Mouse (Mus musculus): Measurements from ENCODE around the gene Cmbl. TPM values are rescaled to one million over a fixed set of nuclear protein-coding genes. Genes with fewer than 3 reads are reported as not detected.

The Cmbl gene
- total RNA-seq, 2 experiments from 2014 or later: 14.2 to 16.2 TPM

DNA sequence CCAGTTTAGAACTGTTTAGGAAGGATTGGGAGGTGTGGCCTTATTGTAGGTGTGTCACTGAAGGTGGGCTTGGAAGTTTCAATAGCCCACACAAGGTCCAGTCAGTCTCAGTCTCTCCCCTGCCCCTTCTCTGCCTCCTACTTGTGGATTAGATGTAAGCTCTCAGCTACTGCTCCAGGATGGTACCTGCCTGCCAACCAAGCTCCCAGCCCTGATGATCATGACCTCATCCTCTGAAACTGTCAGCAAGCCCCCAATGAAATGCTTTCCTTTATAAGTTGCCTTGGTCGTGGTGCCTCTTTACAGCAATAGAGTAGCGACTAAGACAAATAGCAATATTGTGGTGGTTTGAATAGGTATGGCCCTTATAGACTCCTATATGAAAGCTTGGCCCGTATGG lies 26.8 kb upstream of the Cmbl start:
- no peak for DNase-seq (ENCODE audit: low spot score in 2 of 2)
- intact Hi-C loops (cut with DNase I): no loop called here

GRCm38 (mm10) chr15:31539643-31540512 lies 25.3 kb upstream of the Cmbl start:
- DNase-seq (ENCODE audit: low spot score in 2 of 2): no peak
- intact Hi-C loops (cut with DNase I): no loop called here

DNA sequence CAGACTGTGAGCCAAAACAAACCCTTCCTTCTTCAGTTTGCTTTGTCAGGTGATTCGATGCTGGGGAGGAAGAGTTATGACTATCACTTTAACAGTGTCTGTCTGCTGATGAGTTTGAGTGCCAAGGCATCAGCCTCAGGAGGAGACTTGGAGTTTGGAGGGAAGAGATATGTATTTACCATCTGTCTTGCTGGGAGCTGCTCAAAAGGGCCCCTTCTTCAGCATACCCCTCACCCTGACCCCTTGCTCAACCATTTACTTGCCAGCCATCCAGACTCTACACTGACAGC lies 24.7 kb upstream of the Cmbl start:
- intact Hi-C loops (cut with DNase I): no loop called here
- no peak for DNase-seq (ENCODE audit: low spot score in 2 of 2)

DNA sequence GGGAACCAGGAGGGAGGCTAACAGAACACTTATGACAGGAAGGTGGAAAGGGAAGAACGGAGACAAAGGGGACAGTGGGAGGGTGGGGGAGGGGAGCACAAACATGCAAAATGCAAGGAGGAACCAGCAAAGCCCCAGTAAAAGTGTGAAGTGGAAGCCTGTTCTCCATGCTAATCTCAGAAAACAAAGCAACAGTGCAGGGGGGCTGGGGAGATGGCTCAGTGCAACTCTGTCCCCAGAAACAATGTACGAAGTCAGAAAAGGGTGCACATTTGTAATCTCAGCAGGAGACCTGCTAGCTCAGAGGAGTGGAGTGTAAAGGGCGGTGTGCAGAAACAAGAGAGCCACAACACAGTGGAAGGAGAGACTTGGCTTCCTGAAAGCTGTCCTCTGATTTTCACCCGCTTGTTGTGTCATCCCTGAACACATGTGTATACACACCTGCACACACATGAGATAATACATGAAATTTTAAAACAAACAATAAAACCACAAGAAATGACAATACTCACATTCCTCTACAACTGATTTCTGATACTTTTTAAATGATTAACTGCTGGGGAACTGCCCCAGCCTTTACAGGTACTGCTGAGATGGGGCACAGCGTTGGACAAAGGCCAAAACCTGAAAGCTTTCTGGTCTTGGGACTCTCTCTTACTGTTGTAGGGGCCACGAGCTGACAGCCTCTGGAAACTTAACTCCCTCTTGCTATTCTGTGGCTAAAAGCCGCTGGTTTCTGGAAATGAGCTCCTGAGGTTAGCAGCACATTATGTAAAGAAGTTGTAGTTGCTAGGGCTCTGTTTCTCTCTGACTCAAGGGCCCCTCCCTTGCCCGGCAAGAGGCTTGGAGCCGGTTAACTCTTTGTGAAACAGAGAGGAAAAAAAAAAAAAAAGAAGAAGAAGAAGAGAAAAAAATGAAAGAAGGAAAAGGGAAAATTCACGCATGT lies 22.9 kb upstream of the Cmbl start:
- intact Hi-C loops (cut with DNase I): no loop called here
- DNase-seq (ENCODE audit: low spot score in 2 of 2): peak in 1 of 2 experiments; percentile 35

DNA sequence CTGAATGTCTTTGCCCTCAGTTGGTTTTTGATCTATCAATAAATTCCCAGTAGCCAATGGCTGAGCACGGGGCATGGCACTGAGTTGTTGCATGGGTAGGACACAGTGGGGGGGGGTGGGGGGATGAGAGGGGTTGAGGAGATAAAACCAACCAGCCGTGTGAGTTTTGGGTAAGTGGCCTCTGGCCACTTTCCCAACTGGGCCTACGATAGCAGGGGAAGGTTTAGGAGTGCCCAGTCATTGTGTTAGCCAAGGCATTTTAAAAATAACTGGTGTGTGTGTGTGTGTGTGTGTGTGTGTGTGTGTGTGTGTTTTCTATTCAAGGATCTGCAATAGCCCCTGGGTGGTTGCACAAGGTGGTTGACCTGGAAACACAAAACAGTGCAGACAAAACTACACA lies 21.9 kb upstream of the Cmbl start:
- DNase-seq (ENCODE audit: low spot score in 2 of 2): no peak
- intact Hi-C loops (cut with DNase I): no loop called here

DNA sequence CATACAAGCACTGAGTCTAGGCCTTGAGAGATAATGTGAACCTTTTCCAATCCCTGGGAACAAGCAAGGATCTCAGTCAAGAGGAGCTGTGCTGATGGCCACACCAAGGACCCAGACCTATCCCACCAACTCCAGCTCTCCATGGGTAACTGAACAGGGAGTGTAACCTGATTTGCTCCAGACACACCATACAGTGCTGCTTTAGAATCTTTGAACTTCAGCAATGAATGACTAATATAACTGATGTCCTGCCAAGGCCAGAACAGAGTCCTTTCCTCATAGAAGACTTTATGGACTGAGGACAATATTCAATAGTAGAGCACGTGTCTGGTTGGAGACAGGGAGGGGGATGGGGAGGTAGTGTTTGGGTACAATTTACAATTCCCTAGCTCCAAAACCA lies 20.1 kb upstream of the Cmbl start:
- intact Hi-C loops (cut with DNase I): no loop called here
- no peak for DNase-seq (ENCODE audit: low spot score in 2 of 2)

- DNase-seq (ENCODE audit: low spot score in 2 of 2): no peak
- intact Hi-C loops (cut with DNase I): no loop called here
Measured at GRCm38 (mm10) chr15:31546291-31546690, 18.9 kb upstream of the Cmbl start.

DNA sequence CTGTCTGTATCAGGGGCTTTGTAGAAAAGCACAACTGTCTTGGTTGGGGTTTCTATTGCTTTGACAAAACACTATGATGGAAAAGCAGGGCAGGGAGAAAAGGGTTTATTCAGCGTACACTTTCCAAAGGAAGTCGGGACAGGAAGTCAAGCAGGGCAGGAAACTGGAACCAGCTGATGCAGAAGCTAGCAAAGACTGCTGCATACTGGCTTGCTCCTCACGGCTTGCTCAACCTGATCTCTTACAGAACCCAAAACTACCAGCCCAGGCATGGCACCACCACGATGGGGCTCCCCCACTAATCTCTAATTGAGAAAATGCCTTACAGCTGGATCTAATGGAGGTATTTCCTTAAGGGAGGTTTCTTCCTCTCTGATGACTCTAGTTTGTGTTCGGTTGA lies 17.8 kb upstream of the Cmbl start:
- intact Hi-C loops (cut with DNase I): no loop called here
- DNase-seq (ENCODE audit: low spot score in 2 of 2): no peak

GRCm38 (mm10) chr15:31550381-31550780 lies 14.8 kb upstream of the Cmbl start:
- intact Hi-C loops (cut with DNase I): no loop called here
- no peak for DNase-seq (ENCODE audit: low spot score in 2 of 2)

DNA sequence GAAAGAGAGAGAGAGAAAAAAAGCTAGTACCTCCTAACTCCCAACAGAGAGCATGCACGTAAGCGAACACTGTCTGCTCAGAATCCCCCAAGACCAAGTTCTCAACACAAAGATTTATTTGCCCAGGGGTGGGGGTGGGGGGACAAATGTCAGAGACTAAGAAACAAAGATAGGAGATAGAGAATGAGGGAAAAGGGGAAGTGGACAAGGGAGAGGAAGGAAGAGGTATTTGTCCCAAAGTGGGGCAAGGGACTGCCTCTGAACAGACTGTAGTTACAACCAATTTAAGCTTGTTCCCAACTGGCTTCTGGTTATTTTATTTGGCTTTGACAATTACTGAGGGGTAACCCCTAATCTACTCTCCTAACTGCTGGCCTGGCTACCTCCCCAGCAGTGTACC lies 10.3 kb upstream of the Cmbl start:
- intact Hi-C loops (cut with DNase I): no loop called here
- no peak for DNase-seq (ENCODE audit: low spot score in 2 of 2)

GRCm38 (mm10) chr15:31561390-31561789 lies 3.8 kb upstream of the Cmbl start:
- intact Hi-C loops (cut with DNase I): no loop called here

DNA sequence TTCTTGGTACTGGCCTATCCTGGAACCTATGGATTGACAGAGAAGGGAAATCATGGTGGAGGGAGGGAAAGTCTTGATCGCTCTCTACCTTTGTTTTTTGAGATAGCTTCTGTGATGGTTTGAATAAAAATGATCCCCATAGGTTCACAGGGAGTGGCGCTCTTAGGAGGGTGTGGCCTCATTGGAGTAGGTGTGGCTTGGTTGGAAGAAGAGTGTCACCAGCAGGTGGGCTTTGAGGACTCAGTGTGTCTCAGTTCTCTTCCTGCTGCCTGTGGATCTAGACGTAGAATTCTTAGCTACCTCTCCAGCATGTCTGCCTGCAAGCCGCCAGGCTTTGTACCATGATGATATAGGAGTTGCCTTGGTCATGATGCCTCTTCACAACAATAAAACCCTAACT lies 3.2 kb upstream of the Cmbl start:
- intact Hi-C loops (cut with DNase I): no loop called here

More at GRCm38 (mm10) chr15:31561390-31561789, 3.8 kb upstream of the Cmbl start:
- no peak for DNase-seq (ENCODE audit: low spot score in 2 of 2)

GRCm38 (mm10) chr15:31562847-31563246 lies 2.3 kb upstream of the Cmbl start:
- intact Hi-C loops (cut with DNase I): no loop called here
- no peak for DNase-seq (ENCODE audit: low spot score in 2 of 2)

More for the DNA sequence above, 3.2 kb upstream of the Cmbl start:
- no peak for DNase-seq (ENCODE audit: low spot score in 2 of 2)

- DNase-seq (ENCODE audit: low spot score in 2 of 2): no peak
- intact Hi-C loops (cut with DNase I): no loop called here
Measured at GRCm38 (mm10) chr15:31563577-31564546, 1.3 kb upstream of the Cmbl start.

GRCm38 (mm10) chr15:31565786-31566185 lies 597 bp downstream of the Cmbl start:
- no peak for DNase-seq (ENCODE audit: low spot score in 2 of 2)
- intact Hi-C loops (cut with DNase I): no loop called here

- no peak for DNase-seq (ENCODE audit: low spot score in 2 of 2)
- intact Hi-C loops (cut with DNase I): no loop called here
Measured at GRCm38 (mm10) chr15:31567431-31567830, 2.2 kb downstream of the Cmbl start.

GRCm38 (mm10) chr15:31568581-31568996 lies 3.4 kb downstream of the Cmbl start:
- no peak for DNase-seq (ENCODE audit: low spot score in 2 of 2)
- intact Hi-C loops (cut with DNase I): no loop called here

DNA sequence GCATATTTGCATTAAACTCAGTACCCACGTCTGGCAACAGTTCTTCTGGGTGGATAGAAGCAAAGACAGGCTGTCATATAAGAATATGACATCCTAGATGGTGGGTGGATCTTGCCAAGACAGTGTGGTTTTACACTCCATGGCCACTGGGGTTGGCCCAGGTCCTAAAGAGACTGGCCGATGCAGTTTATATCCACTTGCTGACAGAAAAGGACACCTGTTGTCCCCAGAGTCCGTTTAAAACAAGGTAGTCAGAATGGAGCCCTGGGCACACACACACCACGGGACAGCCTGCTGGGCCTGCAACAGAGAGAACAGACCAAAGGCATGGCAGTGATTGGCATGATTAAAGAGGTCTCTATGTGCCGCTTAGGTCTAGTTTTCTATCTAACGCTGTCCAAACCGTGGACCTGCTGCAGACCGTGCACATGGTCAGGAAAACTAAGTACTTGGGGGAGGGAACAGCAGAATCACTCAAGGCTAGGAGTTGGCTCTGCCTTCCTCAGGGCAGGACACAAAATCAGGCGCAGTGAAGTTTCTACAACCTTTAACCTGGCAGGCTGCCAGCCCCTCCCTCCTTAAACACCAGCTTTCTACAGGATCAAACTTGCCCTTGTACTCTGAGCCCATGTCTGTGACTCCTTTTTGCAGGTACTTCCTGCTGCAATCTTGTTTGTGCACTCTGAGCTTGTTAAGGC lies 4.3 kb downstream of the Cmbl start:
- no peak for DNase-seq (ENCODE audit: low spot score in 2 of 2)
- intact Hi-C loops (cut with DNase I): loop anchor here (5.0 kb wide), 1 partner anchor 37 kb away; the partner anchor contains the start of gene March6

DNA sequence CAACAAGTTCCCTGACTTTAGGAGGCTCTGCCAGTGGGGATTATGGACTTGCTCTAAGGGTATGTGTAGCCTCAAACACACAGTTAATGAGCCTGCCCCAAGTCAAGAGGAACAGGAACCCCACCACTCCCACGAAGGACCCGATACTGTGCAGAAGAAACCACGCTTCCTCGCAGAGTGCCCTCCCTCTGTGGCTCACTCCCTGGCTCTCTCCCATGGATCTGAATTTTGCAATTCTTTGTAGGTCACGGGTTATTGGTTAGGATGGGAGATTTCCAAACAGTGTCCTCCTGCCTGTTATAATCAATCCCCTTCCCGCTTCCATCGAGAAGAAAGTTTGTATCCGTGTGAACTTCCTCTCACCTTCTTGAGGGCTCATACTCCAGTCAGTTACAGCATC lies 5.8 kb downstream of the Cmbl start:
- DNase-seq (ENCODE audit: low spot score in 2 of 2): no peak
- intact Hi-C loops (cut with DNase I): loop anchor here (5.0 kb wide), 1 partner anchor 39 kb away; the partner anchor contains the start of gene March6
